Mouse (Mus musculus) stomach, postnatal 0 days (tissue): Measurements from ENCODE around the gene Banp.

ENCODE experiments used
- CTCF ChIP-seq: IDR thresholded peaks from 2 replicates; pipeline ENCODE4 v1.5.1; 2016; ENCODE audit warnings: antibody characterized with exemption, low read depth, mild to moderate bottlenecking, moderate library complexity
- EP300 ChIP-seq: optimal IDR thresholded peaks from 2 replicates; pipeline ENCODE3; 2016; ENCODE audit warnings: antibody characterized with exemption

GRCm38 (mm10) chr8:121946351-121946750, 3.2 kb upstream of the Banp start:
- TF ChIP-seq CTCF (no peak), EP300 (no peak)
